Mouse (Mus musculus) stomach, postnatal 0 days (tissue): ENCODE measurements around the gene Syn2.

Source experiments
- CTCF ChIP-seq: IDR thresholded peaks from 2 replicates; pipeline ENCODE4 v1.5.1; 2016; ENCODE audit warnings: antibody characterized with exemption, low read depth, mild to moderate bottlenecking, moderate library complexity
- EP300 ChIP-seq: optimal IDR thresholded peaks from 2 replicates; pipeline ENCODE3; 2016; ENCODE audit warnings: antibody characterized with exemption

GRCm38 (mm10) chr6:115251531-115251985 is 116.9 kb downstream of the Syn2 start:
- TF ChIP-seq CTCF (no peak), EP300 (no peak)
